Mouse (Mus musculus): ENCODE measurements at regions not wholly inside any gene's neighbourhood (a gene's known extent, or its start where the extent isn't known, plus 50 kb on each side); places are given as distances from the start of the nearest gene placed in this dataset.

DNA sequence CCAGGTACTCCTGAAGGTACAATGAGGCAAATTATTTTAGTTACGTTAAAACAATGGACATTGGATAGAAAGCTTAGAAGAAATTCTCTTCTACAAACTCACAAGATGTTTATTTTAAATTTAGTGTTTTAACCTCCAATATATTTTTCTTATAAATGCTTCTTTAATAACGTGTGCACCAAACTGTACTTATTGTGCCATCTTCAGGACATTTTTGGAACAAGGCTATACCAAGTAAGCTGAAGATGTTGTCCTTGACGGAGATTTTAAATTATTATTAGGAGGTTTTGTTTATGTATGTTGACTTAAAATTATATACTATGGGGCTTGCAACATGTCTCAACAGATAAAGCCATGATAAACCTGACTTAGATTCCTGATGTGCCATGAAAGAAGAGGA is 99.4 kb upstream of the Aga start:
- TF ChIP-seq CTCF (IDR thresholded peaks at IDR 0.05) (peak; percentile 4; the same call in 1 of the 2 replicates), EP300 (IDR thresholded peaks at IDR 0.05) (no peak)
